Mouse (Mus musculus): ENCODE results near the gene Vps25. TPM values are rescaled to one million over a fixed set of nuclear protein-coding genes. Genes with fewer than 3 reads are reported as not detected.

Vps25 gene
- total RNA-seq, 4 experiments from 2014 or later, result 109 to 120 (median 113) TPM

DNA sequence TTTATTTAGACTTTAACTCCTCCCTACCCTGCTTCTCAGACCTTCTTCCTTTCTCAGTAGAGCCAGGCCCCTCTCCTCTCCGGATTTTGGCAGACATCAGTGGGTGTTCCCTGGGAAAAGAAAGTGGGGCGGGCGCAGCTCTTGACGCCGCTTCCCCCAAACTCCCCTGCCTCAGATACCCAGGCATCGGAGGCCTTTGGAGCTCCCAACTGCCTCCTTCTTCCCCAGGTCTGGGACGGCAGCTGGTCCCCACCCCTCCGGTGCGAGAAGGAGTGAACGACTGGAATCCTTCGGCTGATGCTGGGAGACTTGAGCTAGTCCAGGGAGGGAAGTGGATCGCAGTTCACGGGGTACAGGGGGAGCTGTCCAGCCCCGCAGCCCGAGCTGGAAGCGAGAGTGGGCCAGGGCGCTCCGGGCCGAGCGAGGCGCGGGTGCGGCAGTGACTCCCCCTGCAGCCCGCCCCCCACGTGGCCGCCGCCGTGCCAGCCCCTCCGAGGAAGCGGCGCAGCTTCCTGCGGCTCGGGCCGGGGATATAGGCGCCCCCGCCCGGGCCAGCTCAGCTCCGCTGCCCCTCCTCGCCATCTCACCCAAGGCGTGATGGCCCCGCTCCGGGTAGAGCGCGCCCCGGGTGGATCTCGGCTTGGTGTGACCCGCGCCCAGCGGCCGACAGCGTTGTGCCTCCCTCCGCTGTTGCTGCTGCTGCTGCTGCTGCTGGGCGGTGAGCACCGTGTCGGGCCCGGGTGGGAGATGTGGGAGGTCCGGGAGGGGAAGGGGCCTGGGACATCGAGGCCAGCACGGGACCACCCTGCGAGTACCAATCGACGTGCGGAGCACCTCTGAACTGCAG, 7.4 kb upstream of the Vps25 start, which contains the start of gene Ramp2:
TSS of gene Ramp2 (plus strand) at position 174 of the 847 bp plus-strand sequence.
- DNase-seq, result no peak

DNA sequence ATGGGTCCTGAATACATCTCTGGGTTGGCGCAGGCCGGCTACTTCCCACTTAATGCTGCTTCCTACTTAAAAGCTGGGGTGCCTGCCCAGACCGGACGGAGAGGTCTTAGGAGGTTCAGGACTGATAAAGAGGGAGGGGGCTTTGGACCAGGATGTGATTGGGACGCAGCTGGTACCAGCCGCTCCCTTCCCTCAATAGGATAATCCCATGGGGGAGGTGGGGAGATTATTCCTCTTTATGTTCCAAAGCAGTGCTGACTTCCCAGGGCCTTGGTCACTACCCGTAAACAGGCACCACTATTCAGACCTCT, 6.8 kb upstream of the Vps25 start:
- no peak for DNase-seq

DNA sequence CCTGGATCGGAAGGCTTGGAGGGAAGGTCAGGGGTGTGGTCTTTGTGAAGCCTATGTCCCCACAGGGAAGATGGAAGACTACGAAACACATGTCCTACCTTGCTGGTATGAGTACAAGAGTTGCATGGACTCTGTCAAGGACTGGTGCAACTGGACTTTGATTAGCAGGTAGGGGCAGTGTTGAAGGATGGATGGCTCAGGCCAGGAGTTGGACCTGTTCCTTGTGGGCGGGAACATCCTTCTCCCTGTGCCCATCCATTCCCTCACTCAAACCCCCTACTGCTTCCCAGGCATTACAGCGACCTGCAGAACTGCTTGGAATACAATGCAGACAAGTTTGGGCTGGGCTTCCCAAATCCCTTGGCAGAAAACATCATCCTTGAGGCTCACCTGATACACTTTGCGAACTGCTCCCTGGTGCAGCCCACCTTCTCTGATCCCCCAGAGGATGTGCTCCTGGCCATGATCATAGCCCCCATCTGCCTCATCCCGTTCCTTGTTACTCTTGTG, 5.9 kb upstream of the Vps25 start:
- no peak for DNase-seq

DNA sequence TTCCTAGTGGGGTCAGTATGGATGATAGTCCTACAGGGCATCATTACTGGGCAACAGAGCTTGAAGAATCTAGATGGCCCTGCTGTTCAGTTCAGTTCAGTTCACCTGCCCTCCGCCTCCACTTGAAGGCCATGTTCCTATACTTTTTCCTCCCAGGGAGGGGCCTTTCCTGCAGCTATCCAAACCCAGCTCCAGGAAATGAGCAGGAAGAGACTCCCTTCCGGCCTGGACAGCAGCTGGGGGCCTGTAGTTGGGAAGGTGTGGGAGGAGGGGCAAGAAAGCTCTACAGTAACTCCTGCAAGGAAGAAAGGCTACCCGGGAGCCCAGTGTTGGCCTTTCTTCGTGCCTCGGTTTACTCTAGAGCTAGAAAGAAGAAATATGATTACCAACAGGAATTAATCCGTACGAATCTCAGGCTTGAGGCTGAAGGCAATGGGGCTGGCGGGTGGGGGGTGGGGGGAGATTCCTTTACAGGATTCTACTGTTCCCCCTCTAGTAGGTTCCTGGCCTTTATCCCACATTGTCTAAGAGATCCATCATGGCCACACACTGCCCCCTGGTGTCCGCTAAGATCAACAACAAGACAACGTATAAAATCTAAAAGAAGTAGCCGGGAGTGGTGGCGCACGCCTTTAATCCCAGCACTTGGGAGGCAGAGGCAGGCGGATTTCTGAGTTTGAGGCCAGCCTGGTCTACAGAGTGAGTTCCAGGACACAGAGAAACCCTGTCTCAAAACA, 5.1 kb upstream of the Vps25 start:
- DNase-seq, result no peak

DNA sequence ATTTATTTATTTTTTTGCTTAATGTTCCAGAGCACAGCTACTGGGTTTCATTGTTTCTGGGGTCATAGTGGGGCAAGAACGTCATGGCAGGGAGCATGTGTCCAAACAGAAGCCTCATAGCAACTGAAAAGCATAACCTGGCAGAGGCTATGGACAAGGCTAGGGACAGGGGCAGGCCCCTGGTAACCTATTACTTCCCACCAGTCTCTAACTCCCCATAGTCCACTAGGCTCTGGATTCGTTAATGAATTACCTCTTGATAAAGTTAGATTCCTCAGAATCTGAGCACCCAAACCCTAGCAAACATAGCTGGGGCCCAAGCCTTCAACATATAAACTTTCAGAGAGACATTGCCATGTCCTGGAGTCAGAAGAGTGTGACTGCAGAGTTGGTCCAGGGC, 2.5 kb upstream of the Vps25 start:
- DNase-seq, result no peak

DNA sequence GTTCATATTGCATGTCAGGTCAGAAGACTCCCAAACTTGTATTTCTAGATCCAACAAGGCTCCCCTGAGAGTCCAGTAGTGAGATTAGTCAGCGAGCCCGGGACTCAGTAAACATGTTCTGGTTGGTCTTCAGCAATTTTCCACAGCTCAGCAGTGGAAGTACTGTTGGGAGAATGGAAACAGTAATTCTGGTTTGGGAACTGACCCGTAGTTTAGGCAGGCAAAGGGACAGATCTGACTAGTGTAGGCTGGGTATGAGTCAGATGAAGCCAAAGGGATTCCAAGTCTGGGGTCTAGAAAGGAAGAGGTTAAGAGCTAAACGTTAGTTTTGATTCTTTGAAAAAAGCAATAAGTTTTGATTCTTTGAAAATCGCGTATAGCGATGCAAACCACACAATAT, 566 bp upstream of the Vps25 start:
- DNase-seq, result no peak

DNA sequence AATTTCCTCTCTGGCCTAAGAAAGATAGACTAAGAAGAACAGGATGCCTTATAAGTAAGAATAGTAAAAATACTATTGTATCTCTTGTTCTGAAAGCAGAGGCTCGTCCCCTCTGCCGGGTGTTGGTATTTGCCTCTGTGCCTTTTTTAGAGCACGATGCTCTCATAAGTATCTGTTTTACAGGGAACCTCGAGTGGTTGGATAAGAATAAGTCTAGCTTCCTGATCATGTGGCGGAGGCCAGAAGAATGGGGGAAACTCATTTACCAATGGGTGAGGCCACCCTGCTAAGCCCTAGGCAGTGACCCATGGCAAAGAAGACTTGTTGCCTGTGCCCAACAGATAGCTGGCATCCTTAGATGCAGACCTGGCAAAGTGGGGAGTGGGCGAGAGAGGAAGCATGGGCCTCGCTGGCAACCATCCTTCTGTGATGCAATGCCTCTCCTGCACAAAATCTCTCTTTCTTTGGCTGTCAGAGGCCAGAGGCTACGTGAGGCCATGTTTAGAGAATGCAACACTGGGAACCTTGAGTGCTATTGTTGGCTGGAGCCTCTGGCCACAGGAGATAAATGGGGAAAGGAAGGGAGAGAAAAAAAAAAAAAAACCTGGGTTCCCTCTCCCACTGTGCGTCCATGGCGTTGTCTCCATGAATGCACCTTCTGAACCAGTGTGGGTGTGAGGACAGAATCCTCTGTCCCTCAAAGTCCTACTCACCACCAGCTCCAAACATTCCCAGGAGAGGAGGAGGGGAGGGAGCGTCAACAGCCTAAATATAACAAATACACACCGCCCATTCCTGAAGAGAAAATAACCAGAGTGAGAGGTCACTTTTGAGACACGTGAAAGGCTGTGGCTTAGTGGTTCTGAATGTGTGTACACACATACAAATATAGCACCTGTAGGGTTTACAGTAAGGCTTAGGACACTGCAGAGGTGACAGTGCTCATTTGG, 2.6 kb downstream of the Vps25 start:
- no peak for DNase-seq

DNA sequence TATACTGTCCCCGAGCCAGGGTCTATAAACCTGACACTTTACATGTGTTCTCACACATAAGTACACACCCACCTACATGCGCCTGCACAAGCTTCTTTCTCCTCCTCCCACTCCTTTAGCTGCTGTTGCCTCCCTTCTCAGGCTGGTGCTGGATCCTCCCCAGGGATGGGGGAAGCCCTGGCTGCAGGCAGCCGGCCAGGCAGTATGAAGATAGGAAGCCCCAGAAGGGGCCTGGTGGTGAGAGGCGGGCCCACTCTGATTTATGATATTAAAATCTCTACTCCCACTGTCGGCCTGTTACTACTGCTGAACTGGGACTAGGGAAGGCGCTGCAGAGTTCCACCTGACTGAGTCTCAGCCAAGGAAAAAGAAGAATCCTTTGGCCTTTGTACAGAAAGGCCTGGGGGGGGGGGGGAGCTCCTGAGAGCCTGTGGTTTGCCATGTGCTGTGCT, 5.8 kb downstream of the Vps25 start:
- no peak for DNase-seq

DNA sequence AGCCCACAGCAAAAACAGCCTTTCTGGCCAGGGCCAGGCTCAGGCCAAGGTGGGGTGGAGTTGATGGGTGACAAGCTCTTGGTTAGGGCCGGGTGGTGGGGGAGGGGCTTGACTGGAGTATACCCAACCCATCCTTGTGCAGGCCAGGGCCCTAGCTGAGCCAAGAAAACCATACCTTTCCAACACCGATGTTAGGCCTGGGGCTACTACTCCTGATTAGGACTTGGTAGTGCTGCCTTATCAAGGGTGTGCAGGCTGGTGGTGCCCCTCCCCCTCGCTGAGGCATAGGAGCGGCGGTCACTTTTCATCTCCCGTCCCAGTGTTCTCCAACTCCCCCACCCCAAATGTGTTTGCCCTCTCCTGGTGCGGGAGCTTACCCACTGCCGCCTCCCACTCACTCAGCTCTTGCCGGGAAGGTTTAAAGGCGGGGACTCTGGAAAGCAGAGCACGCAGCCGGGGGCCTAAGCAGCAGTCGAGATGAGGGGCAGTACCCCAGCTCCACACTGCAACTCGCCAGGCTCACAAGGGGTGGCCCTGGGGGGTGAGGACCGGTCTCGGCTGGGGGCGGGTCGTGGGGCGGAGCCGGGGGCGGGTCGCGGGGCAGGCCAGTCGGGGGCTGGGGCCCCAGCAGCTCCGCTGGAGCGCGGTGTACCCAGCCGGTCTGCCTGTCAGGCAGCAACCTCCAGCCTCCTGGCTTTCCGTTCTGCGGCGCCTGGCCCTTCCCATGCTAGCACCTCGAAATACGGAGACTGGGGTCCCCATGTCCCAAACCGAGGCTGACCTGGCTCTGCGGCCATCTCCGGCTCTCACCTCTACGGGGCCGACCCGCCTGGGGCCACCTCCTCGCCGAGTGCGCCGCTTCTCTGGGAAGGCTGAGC, 6.7 kb downstream of the Vps25 start, which contains the start of gene Wnk4:
TSS of gene Wnk4 (plus strand) at position 620 of the 878 bp plus-strand sequence.
- no peak for DNase-seq

DNA sequence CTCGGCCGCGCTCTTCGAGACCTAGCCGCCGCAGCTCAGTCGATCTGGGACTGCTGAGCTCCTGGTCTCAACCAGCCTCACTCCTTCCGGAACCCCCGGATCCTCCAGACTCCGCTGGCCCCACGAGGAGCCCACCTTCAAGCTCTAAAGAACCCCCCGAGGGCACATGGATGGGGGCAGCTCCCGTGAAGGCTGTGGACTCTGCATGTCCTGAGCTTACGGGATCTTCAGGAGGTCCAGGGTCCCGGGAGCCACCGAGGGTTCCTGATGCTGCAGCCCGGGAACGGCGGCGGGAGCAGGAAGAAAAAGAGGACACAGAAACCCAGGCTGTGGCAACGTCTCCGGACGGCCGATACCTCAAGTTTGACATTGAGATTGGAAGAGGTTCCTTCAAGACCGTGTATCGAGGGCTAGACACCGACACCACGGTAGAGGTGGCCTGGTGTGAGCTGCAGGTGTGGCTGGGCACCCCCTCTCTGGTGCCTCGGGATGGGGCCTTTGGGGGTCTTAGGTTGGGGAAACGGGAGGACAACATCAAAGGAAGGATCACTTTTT, 7.4 kb downstream of the Vps25 start:
- DNase-seq, result no peak

DNA sequence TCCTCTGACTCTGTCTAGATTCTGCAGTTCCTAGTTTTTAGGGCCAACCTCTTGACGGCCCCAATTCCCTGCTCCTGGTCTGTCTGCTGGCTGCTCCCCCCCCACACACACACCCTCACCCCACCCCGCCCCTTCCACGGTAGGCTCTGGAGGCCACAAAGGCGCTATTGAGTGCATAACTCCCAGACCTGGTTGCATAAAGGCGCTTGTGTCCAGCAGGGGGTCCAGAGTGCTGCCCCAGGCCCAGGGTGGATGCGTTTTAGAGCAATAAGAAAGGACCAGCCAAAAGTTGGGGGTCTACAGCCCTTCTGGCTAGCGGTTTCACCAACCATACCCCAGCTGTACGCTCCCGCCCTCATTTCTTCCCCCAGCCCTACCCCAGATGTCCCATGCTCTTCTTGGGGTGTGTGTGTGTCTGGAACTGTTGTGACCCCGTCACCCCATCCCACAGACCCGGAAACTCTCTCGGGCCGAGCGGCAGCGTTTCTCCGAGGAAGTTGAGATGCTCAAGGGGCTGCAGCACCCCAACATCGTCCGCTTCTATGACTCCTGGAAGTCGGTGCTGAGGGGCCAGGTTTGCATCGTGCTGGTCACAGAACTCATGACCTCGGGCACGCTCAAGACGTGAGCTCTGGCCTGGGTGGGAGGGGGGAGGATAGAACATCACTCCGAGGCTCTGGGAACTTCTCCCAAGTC, 8.9 kb downstream of the Vps25 start:
- no peak for DNase-seq

DNA sequence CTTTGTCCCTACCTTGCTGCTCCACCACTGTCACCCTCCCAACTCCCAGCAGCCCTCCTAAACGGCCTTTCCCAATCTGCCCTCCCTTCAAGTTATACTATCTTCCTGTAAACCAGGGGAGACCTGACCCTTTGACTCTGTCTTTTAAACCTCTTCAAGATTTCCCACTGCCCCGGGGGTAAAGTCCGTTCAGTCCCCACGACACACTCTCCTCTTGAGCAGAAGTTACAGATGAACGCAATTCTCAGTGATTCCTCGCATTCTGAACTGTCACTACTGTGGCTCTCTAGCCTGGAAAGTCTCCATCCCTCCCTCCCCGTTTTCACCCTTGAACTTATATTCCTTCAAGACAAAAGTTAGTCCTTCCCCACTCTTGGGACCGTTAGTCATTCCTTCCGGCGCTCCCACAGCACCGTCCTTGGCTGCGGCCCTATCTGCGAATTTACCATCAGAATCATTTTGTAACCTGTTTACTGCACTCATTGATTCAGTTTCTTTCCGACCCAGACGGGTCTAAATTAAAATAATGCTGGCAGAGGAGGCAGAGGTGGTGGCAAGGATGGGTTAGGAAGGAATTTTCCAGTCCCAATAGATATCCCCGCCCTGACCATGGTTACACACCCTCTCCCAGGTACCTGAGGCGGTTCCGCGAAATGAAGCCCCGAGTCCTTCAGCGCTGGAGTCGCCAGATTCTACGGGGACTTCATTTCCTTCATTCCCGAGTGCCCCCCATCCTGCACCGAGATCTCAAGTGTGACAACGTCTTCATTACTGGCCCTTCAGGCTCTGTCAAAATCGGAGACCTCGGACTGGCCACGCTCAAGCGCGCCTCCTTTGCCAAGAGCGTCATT, 9.9 kb downstream of the Vps25 start:
- no peak for DNase-seq

DNA sequence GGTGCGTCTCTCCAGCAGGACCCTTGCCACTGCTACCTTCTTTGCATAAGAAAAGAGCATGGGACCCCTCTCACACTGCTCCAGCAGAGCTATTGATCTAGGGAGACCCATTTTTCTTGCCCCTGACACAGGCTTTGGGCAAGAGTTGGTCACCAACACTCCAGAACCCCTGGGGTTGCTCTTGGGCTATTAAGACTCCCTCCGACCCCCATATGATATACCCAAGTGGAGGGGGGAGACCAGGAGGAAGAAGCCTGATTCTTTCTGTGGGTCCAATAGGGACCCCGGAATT, 10.4 kb downstream of the Vps25 start:
- no peak for DNase-seq

DNA sequence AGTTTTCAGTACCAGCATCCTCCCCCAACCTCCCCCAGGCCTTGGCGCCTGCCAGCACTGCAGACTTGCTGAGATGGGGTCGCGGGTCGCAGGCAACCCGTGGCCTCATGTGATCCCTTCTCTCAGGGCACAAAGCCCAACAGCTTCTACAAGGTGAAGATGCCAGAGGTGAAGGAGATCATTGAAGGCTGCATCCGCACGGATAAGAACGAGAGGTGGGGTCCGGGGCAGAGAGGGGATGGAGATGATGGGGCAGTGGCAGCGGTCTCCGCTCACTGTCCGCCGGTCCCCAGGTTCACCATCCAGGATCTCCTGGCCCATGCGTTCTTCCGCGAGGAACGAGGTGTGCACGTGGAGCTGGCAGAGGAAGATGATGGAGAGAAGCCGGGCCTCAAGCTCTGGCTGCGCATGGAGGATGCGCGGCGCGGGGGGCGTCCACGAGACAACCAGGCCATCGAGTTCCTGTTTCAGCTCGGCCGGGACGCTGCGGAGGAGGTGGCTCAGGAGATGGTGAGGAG, 11.5 kb downstream of the Vps25 start:
- no peak for DNase-seq

DNA sequence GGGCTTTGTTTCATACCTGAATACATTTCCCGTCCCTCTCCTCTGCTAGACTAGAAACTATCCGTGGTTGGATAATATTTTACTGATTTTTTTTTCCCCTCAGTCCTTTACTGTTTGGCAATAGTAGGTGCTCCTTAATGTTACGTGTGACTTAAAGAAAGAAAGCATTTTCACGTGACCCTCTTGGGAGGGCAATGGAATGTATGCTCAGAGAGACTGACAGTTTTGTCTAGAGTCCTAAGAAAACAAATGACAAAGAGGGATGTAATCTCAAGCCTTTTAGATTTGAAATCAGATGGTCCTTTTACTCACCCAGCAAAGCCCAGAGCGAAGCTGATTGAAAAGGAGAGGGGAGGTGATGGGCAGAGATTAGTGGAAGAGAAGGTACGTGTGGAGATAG, 12.4 kb downstream of the Vps25 start:
- DNase-seq, result no peak

DNA sequence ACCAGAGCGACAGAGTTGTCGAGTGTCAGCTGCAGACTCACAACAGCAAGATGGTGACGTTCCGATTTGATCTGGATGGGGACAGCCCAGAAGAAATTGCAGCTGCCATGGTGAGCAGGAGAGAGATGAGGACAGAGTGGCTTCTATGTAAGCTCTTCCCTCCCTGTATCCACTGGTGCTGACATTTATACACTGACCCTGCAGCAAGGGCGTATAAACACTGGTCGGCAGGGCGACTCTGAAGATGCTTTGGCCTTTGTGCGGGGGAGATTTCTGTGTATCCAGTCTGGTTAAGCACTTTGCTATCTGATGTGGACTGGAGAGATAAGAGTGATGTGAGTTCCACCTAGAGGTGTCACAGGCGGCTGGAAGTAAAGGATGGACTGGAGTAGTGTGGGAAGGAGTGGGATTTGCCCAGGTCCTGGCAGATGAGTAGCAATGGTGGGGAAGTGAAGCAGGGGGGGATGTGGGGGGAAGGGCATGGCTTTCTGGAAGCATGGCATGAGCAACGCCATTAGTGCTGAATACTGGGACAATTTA, 16.1 kb downstream of the Vps25 start:
- no peak for DNase-seq

DNA sequence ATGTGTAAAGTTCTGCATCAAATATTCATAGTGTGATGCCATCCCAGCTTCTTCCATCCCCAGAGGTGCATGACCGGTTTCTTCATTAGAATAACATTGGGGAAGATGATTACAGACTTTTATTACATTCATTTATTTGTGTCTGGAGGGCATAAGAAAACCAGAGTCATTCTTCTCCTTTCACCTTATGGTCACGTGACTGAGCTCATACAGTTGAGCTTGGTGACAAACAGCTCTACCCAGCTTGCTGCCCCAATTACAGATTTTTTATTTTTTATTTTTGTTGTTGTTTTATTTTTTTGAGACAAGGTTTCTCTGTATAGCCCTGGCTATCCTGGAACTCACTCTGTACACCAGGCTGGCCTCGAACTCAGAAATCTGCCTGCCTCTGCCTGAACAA, 18.9 kb downstream of the Vps25 start:
- DNase-seq, result no peak

DNA sequence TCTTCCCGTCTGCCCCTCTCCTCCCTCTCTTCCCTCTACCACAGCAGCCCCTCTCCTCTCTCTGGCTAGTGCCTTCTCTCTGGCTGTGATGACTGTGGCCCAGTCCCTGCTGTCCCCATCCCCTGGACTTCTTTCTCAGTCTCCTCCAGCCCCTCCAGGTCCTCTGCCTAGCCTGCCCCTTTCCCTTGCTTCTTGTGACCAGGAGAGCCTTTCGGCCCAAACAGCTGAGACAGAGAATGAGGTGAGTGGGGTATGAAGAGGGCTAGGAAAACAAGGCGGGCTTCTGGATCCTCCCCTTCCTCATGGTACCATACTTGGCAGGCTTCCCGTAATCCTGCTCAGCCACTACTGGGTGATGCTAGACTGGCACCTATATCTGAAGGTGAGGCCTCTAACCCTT, 21.8 kb downstream of the Vps25 start:
- no peak for DNase-seq

All from adrenal gland, adult 8-10 months (tissue).